Mouse (Mus musculus): ENCODE measurements around the gene Cd68.

- no peak for TF ChIP-seq POLR2A (IDR thresholded peaks at IDR 0.05; ENCODE audit: borderline replicate concordance, control insufficient read depth, low read depth, low read length)
- TF ChIP-seq CTCF (IDR thresholded peaks at IDR 0.05; ENCODE audit: control insufficient read depth, insufficient read depth, low read length): no peak
These were observed 18.3 kb upstream of the Cd68 start for GRCm38 (mm10) chr11:69684128-69684745.

Measured in bone marrow, adult 2 months (tissue).